ENCODE assay signal across 18 mouse cellular contexts in genomic region chr12:112631472-112631871, GRCm38 (mm10). TPM values are rescaled to one million over a fixed set of nuclear protein-coding genes. Genes with fewer than 3 reads are reported as not detected.
DNase-seq lines count a peak whose midpoint lies in the region; ATAC-seq and TF ChIP-seq lines count a peak whose summit lies in the region.
"Had no signal": no experiment of that assay in that cellular context is flagged by ENCODE, and none has a peak within 500 bp of the region (broad histone marks: within the 10 kb centered on the region; RNA-seq: fewer than 3 reads in every experiment).

No protein-coding gene starts in this region.

- peaks cover 41% of the 10 kb centered on the region for H3K4me1 ChIP-seq in kidney, embryonic 15.5 days
- H3K4me1 ChIP-seq in stomach, embryonic 14.5 days (ENCODE audit: control insufficient read depth, insufficient read depth, low read length), result peaks cover 29% of the 10 kb centered on the region
- peaks cover 10% of the 10 kb centered on the region for H3K4me1 ChIP-seq in stomach, postnatal 0 days (replicated peaks; ENCODE audit: control insufficient read depth, insufficient read depth)
- H3K4me1 ChIP-seq in liver, embryonic 16.5 days (ENCODE audit: control insufficient read depth, low read depth, low read length), result peaks cover 45% of the 10 kb centered on the region

- peak overlapping the region; percentile 29; the same call in 1 of the 2 replicates for H3K27ac ChIP-seq in kidney, embryonic 15.5 days
- peak overlapping the region; percentile 52; the same call in 1 of the 2 replicates for H3K27ac ChIP-seq in stomach, embryonic 14.5 days (ENCODE audit: low read length)
- H3K27ac ChIP-seq in stomach, postnatal 0 days (replicated peaks), result no peak overlapping the region
- peak overlapping the region; percentile 37 for H3K27ac ChIP-seq in liver, embryonic 16.5 days (ENCODE audit: low read length)
- H3K27ac ChIP-seq: hindbrain, embryonic 13.5 days; midbrain, embryonic 13.5 days; neural tube, embryonic 13.5 days had no signal

- no peak for ATAC-seq in kidney, embryonic 15.5 days (replicated peaks; ENCODE audit: low FRiP score)
- ATAC-seq in stomach, embryonic 14.5 days (ENCODE audit: insufficient number of reproducible peaks, insufficient read depth, low FRiP score, low read depth), result no peak; the same call in 1 of the 2 replicates
- ATAC-seq in stomach, postnatal 0 days (ENCODE audit: low FRiP score, low TSS enrichment), result no peak
- ATAC-seq in liver, embryonic 16.5 days (ENCODE audit: low read depth), result no peak
- ATAC-seq in monocyte, adult 5-6 weeks (replicated peaks; ENCODE audit: insufficient number of reproducible peaks, low FRiP score, low TSS enrichment, poor library complexity, severe bottlenecking), result no peak
- ATAC-seq: forebrain, embryonic 14.5 days; inflammation-experienced regulatory T-cells, adult 6 months; midbrain, embryonic 13.5 days had no signal

- no peak overlapping the region for H3K9ac ChIP-seq in kidney, embryonic 15.5 days
- H3K9ac ChIP-seq in stomach, embryonic 14.5 days (replicated peaks; ENCODE audit: low read depth, low read length), result no peak overlapping the region
- H3K9ac ChIP-seq in stomach, postnatal 0 days (ENCODE audit: low read length), result no peak overlapping the region
- H3K9ac ChIP-seq in liver, embryonic 16.5 days (ENCODE audit: low read depth, low read length), result no peak overlapping the region
- H3K9ac ChIP-seq: hindbrain, embryonic 13.5 days; midbrain, embryonic 13.5 days; neural tube, embryonic 13.5 days had no signal

- H3K4me3 ChIP-seq in kidney, embryonic 15.5 days (replicated peaks), result no peak overlapping the region
- H3K4me3 ChIP-seq in stomach, embryonic 14.5 days (ENCODE audit: low read depth, low read length), result no peak overlapping the region
- H3K4me3 ChIP-seq in stomach, postnatal 0 days (ENCODE audit: low read depth, low read length), result no peak overlapping the region
- no peak overlapping the region for H3K4me3 ChIP-seq in liver, embryonic 16.5 days (ENCODE audit: low read depth, low read length)
- H3K4me3 ChIP-seq: hindbrain, embryonic 13.5 days; midbrain, embryonic 13.5 days; neural tube, embryonic 13.5 days had no signal

- TF ChIP-seq EP300 in stomach, postnatal 0 days (optimal IDR thresholded peaks at IDR 0.05), result no peak

- H3K4me2 ChIP-seq in kidney, embryonic 15.5 days, result no peak overlapping the region
- no peak overlapping the region for H3K4me2 ChIP-seq in stomach, embryonic 14.5 days (replicated peaks; ENCODE audit: low read depth, low read length)
- H3K4me2 ChIP-seq in stomach, postnatal 0 days (replicated peaks; ENCODE audit: low read depth), result no peak overlapping the region
- no peak overlapping the region for H3K4me2 ChIP-seq in liver, embryonic 16.5 days (ENCODE audit: low read depth, low read length)
- H3K4me2 ChIP-seq: heart, embryonic 11.5 days; hindbrain, embryonic 13.5 days; midbrain, embryonic 13.5 days; neural tube, embryonic 13.5 days had no signal

- 24% methylated on average over 1 of the region's 1 CpGs for WGBS in kidney, embryonic 15.5 days
- 20% methylated on average over 1 of the region's 1 CpGs for WGBS in stomach, embryonic 14.5 days
- 30% methylated on average over 1 of the region's 1 CpGs for WGBS in stomach, postnatal 0 days
- WGBS in liver, embryonic 16.5 days (ENCODE audit: insufficient replicate concordance), result 17% methylated on average over 1 of the region's 1 CpGs

- no peak for DNase-seq in kidney, postnatal 25 days
- DNase-seq in stomach, postnatal 0 days (ENCODE audit: low spot score), result no peak
- DNase-seq in testis, postnatal 10 days (ENCODE audit: low spot score), result no peak
- DNase-seq: adrenal gland, adult 2 months; cerebellum, adult 9-11 months; heart, postnatal 10 days; right cerebral cortex, adult 18-20 months; thymus, adult 2 months had no signal

- H3K27me3 ChIP-seq in kidney, embryonic 15.5 days, result no peaks in the 10 kb centered on the region
- no peaks in the 10 kb centered on the region for H3K27me3 ChIP-seq in stomach, embryonic 14.5 days (ENCODE audit: control insufficient read depth, insufficient read depth, low read length)
- no peaks in the 10 kb centered on the region for H3K27me3 ChIP-seq in stomach, postnatal 0 days (ENCODE audit: control insufficient read depth, insufficient read depth, low read length)
- no peaks in the 10 kb centered on the region for H3K27me3 ChIP-seq in liver, embryonic 16.5 days (ENCODE audit: control insufficient read depth, insufficient read depth, low read depth, low read length)
- H3K27me3 ChIP-seq: hindbrain, embryonic 13.5 days; midbrain, embryonic 13.5 days; neural tube, embryonic 13.5 days had no signal

- H3K9me3 ChIP-seq in kidney, embryonic 15.5 days (replicated peaks), result no peaks in the 10 kb centered on the region
- no peaks in the 10 kb centered on the region for H3K9me3 ChIP-seq in stomach, embryonic 14.5 days (ENCODE audit: control insufficient read depth, low read depth, low read length)
- no peaks in the 10 kb centered on the region for H3K9me3 ChIP-seq in stomach, postnatal 0 days (ENCODE audit: control insufficient read depth, low read length)
- H3K9me3 ChIP-seq in liver, embryonic 16.5 days (replicated peaks; ENCODE audit: control insufficient read depth, low read length), result no peaks in the 10 kb centered on the region
- H3K9me3 ChIP-seq: hindbrain, embryonic 13.5 days; midbrain, embryonic 13.5 days; neural tube, embryonic 13.5 days had no signal

- TF ChIP-seq CTCF in stomach, postnatal 0 days (IDR thresholded peaks at IDR 0.05; ENCODE audit: low read depth), result no peak

- H3K36me3 ChIP-seq in kidney, embryonic 15.5 days, result no peaks in the 10 kb centered on the region
- no peaks in the 10 kb centered on the region for H3K36me3 ChIP-seq in stomach, embryonic 14.5 days (ENCODE audit: control insufficient read depth, insufficient read depth, low read length)
- H3K36me3 ChIP-seq in stomach, postnatal 0 days (ENCODE audit: control insufficient read depth, insufficient read depth, low read length), result no peaks in the 10 kb centered on the region
- no peaks in the 10 kb centered on the region for H3K36me3 ChIP-seq in liver, embryonic 16.5 days (ENCODE audit: control insufficient read depth, insufficient read depth)
- H3K36me3 ChIP-seq: hindbrain, embryonic 13.5 days; midbrain, embryonic 13.5 days; neural tube, embryonic 13.5 days had no signal

RNA-seq across cellular contexts. Expression of gene Adssl1, which starts 11.6 kb away (rescaled TPM):
- polyA plus RNA-seq in kidney, embryonic 15.5 days (2015; fragmentation: Nextera tagmentation; extraction: Ambion mirVana), result 11.6 and 12.4 TPM in 2 replicates
- polyA plus RNA-seq in stomach, embryonic 14.5 days (2014; fragmentation: Nextera tagmentation; extraction: Ambion mirVana), result 2.8 and 3.1 TPM in 2 replicates
- 4.7 and 6.4 TPM in 2 replicates for polyA plus RNA-seq in stomach, postnatal 0 days (2015; fragmentation: Nextera tagmentation; extraction: Ambion mirVana)
- polyA plus RNA-seq in liver, embryonic 16.5 days (2015; fragmentation: Nextera tagmentation; extraction: Ambion mirVana), result 12.4 and 14.0 TPM in 2 replicates
- total RNA-seq in monocyte, adult 5-6 weeks (2017), result 81.5 to 125 TPM (median 102 TPM) in 3 replicates

RNA-seq across cellular contexts. Expression of gene Siva1, which starts 13.0 kb away (rescaled TPM):
- 255 and 266 TPM in 2 replicates for polyA plus RNA-seq in kidney, embryonic 15.5 days (2015; fragmentation: Nextera tagmentation; extraction: Ambion mirVana)
- polyA plus RNA-seq in stomach, embryonic 14.5 days (2014; fragmentation: Nextera tagmentation; extraction: Ambion mirVana), result 250 and 274 TPM in 2 replicates
- 91.5 and 97.1 TPM in 2 replicates for polyA plus RNA-seq in stomach, postnatal 0 days (2015; fragmentation: Nextera tagmentation; extraction: Ambion mirVana)
- 84.7 and 89.5 TPM in 2 replicates for polyA plus RNA-seq in liver, embryonic 16.5 days (2015; fragmentation: Nextera tagmentation; extraction: Ambion mirVana)
- total RNA-seq in monocyte, adult 5-6 weeks (2017), result 73.4 to 154 TPM (median 84.8 TPM) in 3 replicates

RNA-seq across cellular contexts. Expression of gene Inf2, which starts 42.9 kb away (rescaled TPM):
- 3.8 and 4.8 TPM in 2 replicates for polyA plus RNA-seq in kidney, embryonic 15.5 days (2015; fragmentation: Nextera tagmentation; extraction: Ambion mirVana)
- polyA plus RNA-seq in stomach, embryonic 14.5 days (2014; fragmentation: Nextera tagmentation; extraction: Ambion mirVana), result 4.4 and 5.0 TPM in 2 replicates
- 1.5 and 2.0 TPM in 2 replicates for polyA plus RNA-seq in stomach, postnatal 0 days (2015; fragmentation: Nextera tagmentation; extraction: Ambion mirVana)
- polyA plus RNA-seq in liver, embryonic 16.5 days (2015; fragmentation: Nextera tagmentation; extraction: Ambion mirVana), result 1.2 and 2.7 TPM in 2 replicates
- total RNA-seq in monocyte, adult 5-6 weeks (2017), result 2.1 to 13.1 TPM (median 5.6 TPM) in 3 replicates

RNA-seq across cellular contexts. Expression of gene Akt1, which starts 43.2 kb away (rescaled TPM):
- polyA plus RNA-seq in kidney, embryonic 15.5 days (2015; fragmentation: Nextera tagmentation; extraction: Ambion mirVana), result 53.7 and 56.7 TPM in 2 replicates
- polyA plus RNA-seq in stomach, embryonic 14.5 days (2014; fragmentation: Nextera tagmentation; extraction: Ambion mirVana), result 55.6 and 64.6 TPM in 2 replicates
- 84.5 and 98.2 TPM in 2 replicates for polyA plus RNA-seq in stomach, postnatal 0 days (2015; fragmentation: Nextera tagmentation; extraction: Ambion mirVana)
- 8.6 and 8.9 TPM in 2 replicates for polyA plus RNA-seq in liver, embryonic 16.5 days (2015; fragmentation: Nextera tagmentation; extraction: Ambion mirVana)
- total RNA-seq in monocyte, adult 5-6 weeks (2017), result 151 to 190 TPM (median 176 TPM) in 3 replicates

RNA-seq across cellular contexts. Expression of gene Zbtb42, which starts 47.2 kb away (rescaled TPM):
- polyA plus RNA-seq in kidney, embryonic 15.5 days (2015; fragmentation: Nextera tagmentation; extraction: Ambion mirVana), result 4.0 and 4.6 TPM in 2 replicates
- 10.9 and 14.2 TPM in 2 replicates for polyA plus RNA-seq in stomach, embryonic 14.5 days (2014; fragmentation: Nextera tagmentation; extraction: Ambion mirVana)
- polyA plus RNA-seq in stomach, postnatal 0 days (2015; fragmentation: Nextera tagmentation; extraction: Ambion mirVana), result 11.3 and 12.1 TPM in 2 replicates
- 0.88 and 1.5 TPM in 2 replicates for polyA plus RNA-seq in liver, embryonic 16.5 days (2015; fragmentation: Nextera tagmentation; extraction: Ambion mirVana)
- 4.3 to 8.3 TPM (median 5.6 TPM) in 3 replicates for total RNA-seq in monocyte, adult 5-6 weeks (2017)
